ENCODE assay signal across 31 mouse cellular contexts in the genomic region with DNA sequence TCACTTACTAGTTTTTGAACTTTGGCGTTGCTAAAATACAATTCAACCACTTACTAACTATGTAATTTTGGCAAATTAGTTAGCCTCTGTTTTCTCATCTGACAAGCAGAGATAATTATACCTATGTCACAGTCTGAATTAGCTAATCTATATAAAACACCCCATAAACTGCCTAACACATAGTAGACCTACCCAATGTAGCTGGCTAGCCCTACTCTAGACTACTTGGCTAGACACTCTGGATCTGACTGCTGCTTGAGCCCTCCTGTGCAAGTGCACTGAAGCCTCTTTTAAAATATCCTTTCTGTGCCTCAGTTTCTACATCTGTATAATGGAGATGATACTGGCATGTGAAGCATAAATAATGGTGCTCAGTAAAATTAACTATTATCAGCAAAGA.
"Had no signal": no experiment of that assay in that cellular context is flagged by ENCODE, and none has a peak within 500 bp of the region (broad histone marks: within the 10 kb centered on the region; RNA-seq: fewer than 3 reads in every experiment).

No protein-coding gene starts in this region.

- ATAC-seq: liver, embryonic 12.5 days; liver, postnatal 0 days; lung, postnatal 0 days; midbrain, embryonic 13.5 days; midbrain, embryonic 15.5 days; midbrain, embryonic 16.5 days had no signal

- H3K4me3 ChIP-seq: left cerebral cortex, adult 2 months; limb, embryonic 10.5 days; limb, embryonic 12.5 days; limb, embryonic 13.5 days; limb, embryonic 15.5 days; liver, embryonic 12.5 days; liver, embryonic 13.5 days; liver, embryonic 15.5 days; lung, embryonic 15.5 days; megakaryocyte, embryonic 14.5 days; midbrain, embryonic 10.5 days; midbrain, embryonic 12.5 days; midbrain, embryonic 13.5 days; midbrain, embryonic 15.5 days; myocyte; neural tube, embryonic 12.5 days had no signal

- H3K36me3 ChIP-seq: limb, embryonic 10.5 days; limb, embryonic 12.5 days; limb, embryonic 13.5 days; limb, embryonic 15.5 days; liver, embryonic 12.5 days; liver, embryonic 13.5 days; liver, embryonic 15.5 days; lung, embryonic 15.5 days; midbrain, embryonic 10.5 days; midbrain, embryonic 12.5 days; midbrain, embryonic 13.5 days; midbrain, embryonic 15.5 days; neural tube, embryonic 12.5 days had no signal

- H3K9ac ChIP-seq: limb, embryonic 12.5 days; limb, embryonic 13.5 days; limb, embryonic 15.5 days; liver, embryonic 12.5 days; liver, embryonic 13.5 days; liver, embryonic 14.5 days; liver, embryonic 15.5 days; liver, postnatal 0 days; lung, embryonic 15.5 days; midbrain, embryonic 12.5 days; midbrain, embryonic 13.5 days; midbrain, embryonic 15.5 days; neural tube, embryonic 12.5 days had no signal

- DNase-seq: left cerebral cortex, postnatal 4 days; liver; liver, embryonic 13.5 days; liver, postnatal 0 days; lung, adult 18-20 months; lung, adult 2 months; lung, postnatal 10 days; lung, postnatal 14 days; lung, postnatal 36 days; midbrain, embryonic 14.5 days had no signal

- H3K9me3 ChIP-seq: limb, embryonic 10.5 days; limb, embryonic 12.5 days; limb, embryonic 13.5 days; limb, embryonic 15.5 days; liver, embryonic 12.5 days; liver, embryonic 13.5 days; liver, embryonic 15.5 days; lung, embryonic 15.5 days; megakaryocyte, embryonic 14.5 days; midbrain, embryonic 10.5 days; midbrain, embryonic 12.5 days; midbrain, embryonic 13.5 days; midbrain, embryonic 15.5 days; neural tube, embryonic 12.5 days had no signal

- H3K27ac ChIP-seq: left cerebral cortex, adult 2 months; limb, embryonic 10.5 days; limb, embryonic 12.5 days; limb, embryonic 13.5 days; limb, embryonic 15.5 days; liver, embryonic 12.5 days; liver, embryonic 13.5 days; liver, embryonic 14.5 days; liver, embryonic 15.5 days; lung, embryonic 15.5 days; macrophage; midbrain, embryonic 10.5 days; midbrain, embryonic 12.5 days; midbrain, embryonic 13.5 days; midbrain, embryonic 15.5 days; neural tube, embryonic 12.5 days had no signal

- H3K4me1 ChIP-seq: limb, embryonic 10.5 days; limb, embryonic 12.5 days; limb, embryonic 13.5 days; limb, embryonic 15.5 days; liver, embryonic 12.5 days; liver, embryonic 13.5 days; liver, embryonic 15.5 days; lung, embryonic 15.5 days; megakaryocyte, embryonic 14.5 days; midbrain, embryonic 10.5 days; midbrain, embryonic 12.5 days; midbrain, embryonic 13.5 days; midbrain, embryonic 15.5 days; neural tube, embryonic 12.5 days had no signal

- H3K4me2 ChIP-seq: limb, embryonic 12.5 days; limb, embryonic 13.5 days; limb, embryonic 15.5 days; liver, embryonic 11.5 days; liver, embryonic 12.5 days; liver, embryonic 13.5 days; liver, embryonic 15.5 days; lung, embryonic 15.5 days; midbrain, embryonic 11.5 days; midbrain, embryonic 12.5 days; midbrain, embryonic 13.5 days; midbrain, embryonic 15.5 days; neural tube, embryonic 12.5 days had no signal

- H3K27me3 ChIP-seq: limb, embryonic 12.5 days; limb, embryonic 13.5 days; limb, embryonic 15.5 days; liver, embryonic 12.5 days; liver, embryonic 13.5 days; liver, embryonic 15.5 days; lung, embryonic 15.5 days; megakaryocyte, embryonic 14.5 days; midbrain, embryonic 12.5 days; midbrain, embryonic 13.5 days; midbrain, embryonic 15.5 days; neural tube, embryonic 12.5 days had no signal
